Mouse (Mus musculus) hindlimb bud, embryonic 11.5 days (tissue): ENCODE data around the gene Olfr299.

Experiments used
- DNase-seq: peaks from one replicate; pipeline ENCODE4 v3.0.0-alpha.2; 2012; ENCODE audit warnings: low read depth, low spot score; ENCODE audit errors: extremely low spot score

The Olfr299 gene

DNA sequence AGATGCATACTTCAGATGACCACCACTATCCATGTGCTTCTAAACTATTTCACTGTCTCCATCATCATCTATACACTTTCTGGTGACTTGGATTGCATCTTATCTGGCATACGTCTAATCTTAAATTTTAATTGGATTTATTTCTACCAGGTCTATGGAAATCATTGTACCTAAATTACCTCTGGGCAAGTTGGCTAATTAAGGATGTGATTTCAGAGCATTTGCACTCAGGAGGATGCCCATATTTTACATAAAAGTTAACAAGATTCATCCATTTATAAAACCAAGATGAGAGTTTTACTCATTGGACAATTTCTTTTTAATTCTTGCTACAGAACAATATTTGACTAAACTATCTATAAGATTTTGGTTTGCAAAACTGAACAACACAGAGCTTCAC is at the start of gene Olfr299:
TSS of gene Olfr299 (plus strand) at position 301 of the 400 bp plus-strand sequence.
- DNase-seq: no peak

GRCm38 (mm10) chr7:86492384-86492783 is 32.7 kb downstream of the Olfr299 start, which contains the start of gene Olfr298:
TSS of gene Olfr298 (minus strand) at chr7:86492484.
- DNase-seq: no peak
